Mouse (Mus musculus) heart, adult 2 months (tissue): Measurements from ENCODE around the gene Mptx1. TPM values are rescaled to one million over a fixed set of nuclear protein-coding genes. Genes with fewer than 3 reads are reported as not detected.
"Not testable (repeated sequence)": the region's sequence is repeated elsewhere in the genome, so short reads cannot be mapped to it uniquely, and the experiment has no call there.

ENCODE experiments used
- DNase-seq, 2 experiments: peaks; one replicate each; pipeline ENCODE4 v3.0.0; 2021
- H3K27ac ChIP-seq: fragments of 200-600 bp; 2 replicates; pipeline ENCODE4 v1.8.1; 2022
- H3K27me3 ChIP-seq: fragments of 200-500 bp; 2 replicates; pipeline ENCODE4 v1.6.1; 2012; ENCODE audit warnings: mild to moderate bottlenecking, low read length, inconsistent platforms, mixed read lengths; ENCODE audit not compliant: control insufficient read depth, insufficient read depth
- H3K36me3 ChIP-seq: fragments of 200-500 bp; 2 replicates; pipeline ENCODE4 v1.6.1; 2012; ENCODE audit warnings: low read length, inconsistent platforms; ENCODE audit not compliant: control insufficient read depth, insufficient read depth
- H3K4me1 ChIP-seq: fragments of 200-500 bp; 2 replicates; pipeline ENCODE4 v1.6.1; 2011; ENCODE audit warnings: low read length; ENCODE audit not compliant: control insufficient read depth, insufficient read depth
- H3K4me3 ChIP-seq: fragments of 200-600 bp; 2 replicates; pipeline ENCODE4 v1.8.1; 2022
- H3K79me2 ChIP-seq: fragments of 200-500 bp; replicated peaks from 2 replicates; pipeline ENCODE4 v1.6.1; 2012; ENCODE audit warnings: mild to moderate bottlenecking, inconsistent platforms, low read length, moderate library complexity, mixed read lengths; ENCODE audit not compliant: control insufficient read depth, insufficient read depth
- H3K9ac ChIP-seq: fragments of 200-500 bp; 2 replicates; pipeline ENCODE4 v1.6.1; 2012; ENCODE audit warnings: low read depth, mild to moderate bottlenecking, control low read depth, inconsistent platforms, low read length, mixed read lengths
- CTCF ChIP-seq: fragments of 200-600 bp; IDR thresholded peaks from 2 replicates; pipeline ENCODE4 v1.8.1; 2022; ENCODE audit warnings: antibody characterized with exemption, mild to moderate bottlenecking, moderate library complexity
- EP300 ChIP-seq: fragments of 200-500 bp; IDR thresholded peaks from 2 replicates; pipeline ENCODE4 v1.6.1; 2011; ENCODE audit warnings: low read depth, low read length, control low read depth; ENCODE audit not compliant: insufficient read depth
- POLR2A ChIP-seq: fragments of 200-500 bp; IDR thresholded peaks from 2 replicates; pipeline ENCODE4 v1.6.1; 2011; ENCODE audit warnings: mild to moderate bottlenecking, low read depth, low read length, control low read depth; ENCODE audit not compliant: insufficient read depth
- WGBS: fragments of 180-500 bp; shearing (Covaris S2); methylation state at CpG from one replicate; pipeline ENCODE4 v1.1.7; 2018; 5-methylcytosine and 5-hydroxymethylcytosine counted together
- intact Hi-C: fragments of 180-260 bp; cut with DNase I; formaldehyde crosslinking; loops from one replicate; pipeline ENCODE4 v1.15.1; 2025
- long read RNA-seq: library from polyadenylated mRNA; stranded (forward); transcript quantifications from one replicate; pipeline ENCODE4 v2.0.0, GENCODE M21; 2021
- polyA plus RNA-seq: library from polyadenylated mRNA; depleted of rRNA; stranded (reverse); fragments of >200 nt; gene quantifications from 2 replicates; pipeline ENCODE4 v1.2.3, GENCODE M21; 2012; rRNA removed
- total RNA-seq, 2 experiments: library from RNA; stranded (reverse); gene quantifications; 2 replicates each; pipeline ENCODE4 v1.2.3; 2021

Mptx1 gene
- total RNA-seq (not detected), polyA plus RNA-seq (not detected in 2 replicates)
- long read RNA-seq, result 0 reads

DNA sequence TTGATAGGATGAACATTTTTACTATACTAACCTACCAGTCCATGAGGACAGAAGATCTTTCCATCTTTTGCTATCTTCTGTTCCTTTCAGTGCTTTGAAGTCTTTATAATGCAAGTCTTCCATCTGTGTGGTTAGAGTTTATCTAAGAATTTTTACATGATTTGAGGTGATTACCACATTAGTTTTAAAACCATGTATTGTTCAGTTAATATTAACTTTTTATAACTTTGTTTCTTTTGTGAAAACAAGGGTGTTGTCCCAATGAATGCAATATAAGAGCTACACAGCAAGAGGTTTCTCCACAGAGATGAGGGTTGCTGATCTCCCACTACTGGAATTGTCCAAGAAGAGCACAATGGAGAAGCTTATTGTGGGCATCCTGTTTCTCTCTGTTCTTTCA is at the start of gene Mptx1:
TSS of gene Mptx1 (plus strand) at position 301 of the 400 bp plus-strand sequence.
- H3K4me1 ChIP-seq, result no peaks in the 10 kb centered on the region
- H3K9ac ChIP-seq, result no peak within 1 kb of the TSS
- intact Hi-C loops, result no loop called here
- no peaks in the 10 kb centered on the region for H3K79me2 ChIP-seq
- H3K27me3 ChIP-seq, result no peaks in the 10 kb centered on the region
- no peak within 1 kb of the TSS for H3K27ac ChIP-seq
- no peak for DNase-seq
- TF ChIP-seq POLR2A, result no peak
- TF ChIP-seq CTCF, result no peak
- TF ChIP-seq EP300, result no peak
- no peaks in the 10 kb centered on the region for H3K36me3 ChIP-seq
- H3K4me3 ChIP-seq, result no peak within 1 kb of the TSS

DNA sequence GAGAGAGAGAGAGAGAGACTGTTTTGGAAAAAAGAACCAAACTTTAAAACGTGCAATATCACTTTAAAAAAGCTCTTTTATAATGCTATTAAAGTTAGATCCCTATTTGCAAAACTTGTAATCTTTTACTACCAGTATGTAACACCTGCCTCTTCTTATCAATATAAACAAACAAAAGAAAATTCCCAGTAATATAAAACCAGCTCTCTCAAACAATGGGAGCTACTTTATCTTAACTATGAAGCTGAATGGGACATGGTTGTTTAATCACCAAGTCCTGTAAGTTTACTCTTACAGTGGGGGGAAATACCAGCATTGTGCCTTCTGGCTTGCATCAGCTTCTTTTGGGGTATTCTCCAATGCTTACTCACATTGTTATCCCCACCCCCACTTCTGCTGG is 27.2 kb upstream of the Mptx1 start:
- no peaks in the 10 kb centered on the region for H3K79me2 ChIP-seq
- no peaks in the 10 kb centered on the region for H3K36me3 ChIP-seq
- WGBS, result 32% methylated on average over 1 of the region's 1 CpGs
- DNase-seq, result no peak
- H3K4me3 ChIP-seq, result no peak overlapping the region
- H3K4me1 ChIP-seq, result no peaks in the 10 kb centered on the region
- intact Hi-C loops, result no loop called here
- TF ChIP-seq CTCF (no peak), POLR2A (no peak), EP300 (no peak)
- no peak overlapping the region for H3K27ac ChIP-seq
- no peaks in the 10 kb centered on the region for H3K27me3 ChIP-seq
- H3K9ac ChIP-seq, result no peak overlapping the region

DNA sequence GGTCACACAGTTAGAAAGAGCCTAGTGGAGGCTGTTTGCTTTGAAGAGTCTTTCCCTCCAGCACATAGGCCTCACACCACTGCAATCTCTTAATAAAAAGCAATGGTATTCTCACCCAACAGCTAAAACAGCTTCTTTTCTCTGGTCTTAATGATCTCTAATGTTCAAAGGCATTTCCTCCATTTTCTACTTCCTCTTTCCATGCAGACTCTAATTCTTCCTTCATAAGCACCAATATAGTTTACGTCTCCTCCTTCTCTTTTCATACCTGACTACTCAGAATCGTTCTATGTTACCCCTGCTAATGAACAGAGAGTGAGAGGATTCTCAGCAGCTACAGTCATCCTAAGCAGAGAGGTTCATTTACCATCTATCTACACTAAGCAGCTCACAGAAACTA is 13.0 kb upstream of the Mptx1 start:
- TF ChIP-seq POLR2A (no peak), EP300 (no peak), CTCF (no peak)
- no peak overlapping the region for H3K27ac ChIP-seq
- H3K4me1 ChIP-seq, result no peaks in the 10 kb centered on the region
- intact Hi-C loops, result loop anchor here (5.0 kb wide), 1 partner anchor 1025 kb away; no protein-coding TSS in a partner anchor
- no peaks in the 10 kb centered on the region for H3K27me3 ChIP-seq
- H3K79me2 ChIP-seq, result no peaks in the 10 kb centered on the region
- WGBS, result 63% methylated on average over 2 of the region's 2 CpGs
- H3K4me3 ChIP-seq, result no peak overlapping the region
- H3K36me3 ChIP-seq, result no peaks in the 10 kb centered on the region
- no peak overlapping the region for H3K9ac ChIP-seq
- no peak for DNase-seq

DNA sequence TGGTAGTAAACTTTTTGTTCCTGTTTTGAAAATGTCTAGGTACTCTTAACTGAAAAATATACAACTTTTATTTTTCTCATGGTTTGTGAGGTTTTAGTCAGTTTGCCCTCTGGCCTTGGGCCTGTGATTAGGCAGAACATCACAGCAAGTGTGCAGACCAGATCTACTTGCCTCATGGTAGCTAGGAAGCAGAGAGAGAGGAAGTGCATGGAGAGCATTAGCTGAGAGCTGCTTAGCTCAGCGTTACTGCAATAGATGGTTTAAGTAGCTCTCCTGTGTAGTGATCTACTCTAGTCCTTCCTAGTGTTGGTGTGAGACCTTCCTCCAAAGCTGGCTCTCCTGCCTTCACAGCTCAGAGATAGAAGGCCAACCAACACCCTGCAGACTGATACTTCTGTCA is 23.3 kb downstream of the Mptx1 start:
- H3K4me1 ChIP-seq, intact Hi-C loops: not testable (repeated sequence)
- WGBS, result 59% methylated on average over 1 of the region's 1 CpGs

DNA sequence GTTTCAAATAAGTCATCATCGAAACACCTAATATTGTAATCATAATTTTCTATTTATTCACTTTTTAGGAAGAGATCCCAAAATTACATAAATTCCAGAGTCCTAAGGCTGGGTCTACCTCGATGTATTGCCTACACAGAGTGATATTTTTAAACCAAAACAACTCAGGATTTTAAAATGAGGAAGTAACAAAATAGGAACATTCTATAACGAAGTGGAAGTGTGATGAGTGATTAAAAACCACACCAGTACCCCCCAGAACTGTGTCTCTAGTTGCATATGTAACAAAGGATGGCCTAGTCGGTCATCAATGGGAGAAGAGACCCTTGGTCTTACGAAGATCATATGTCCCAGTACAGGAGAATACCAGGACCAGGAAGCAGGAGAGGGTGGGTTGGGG is 24.3 kb downstream of the Mptx1 start:
- H3K79me2 ChIP-seq, result no peaks in the 10 kb centered on the region
- no peaks in the 10 kb centered on the region for H3K27me3 ChIP-seq
- no peak for DNase-seq
- no peak overlapping the region for H3K9ac ChIP-seq
- H3K4me1 ChIP-seq, result no peaks in the 10 kb centered on the region; the same call in 1 of the 2 replicates
- H3K27ac ChIP-seq, result no peak overlapping the region
- 65% methylated on average over 5 of the region's 5 CpGs for WGBS
- no peaks in the 10 kb centered on the region for H3K36me3 ChIP-seq
- no peak overlapping the region for H3K4me3 ChIP-seq
- TF ChIP-seq EP300 (no peak), CTCF (no peak), POLR2A (no peak)
- intact Hi-C loops, result no loop called here

More for the DNA sequence above, 23.3 kb downstream of the Mptx1 start:
- not testable (repeated sequence) for H3K79me2 ChIP-seq, DNase-seq, H3K36me3 ChIP-seq, H3K4me3 ChIP-seq, H3K9ac ChIP-seq, H3K27me3 ChIP-seq, H3K27ac ChIP-seq

DNA sequence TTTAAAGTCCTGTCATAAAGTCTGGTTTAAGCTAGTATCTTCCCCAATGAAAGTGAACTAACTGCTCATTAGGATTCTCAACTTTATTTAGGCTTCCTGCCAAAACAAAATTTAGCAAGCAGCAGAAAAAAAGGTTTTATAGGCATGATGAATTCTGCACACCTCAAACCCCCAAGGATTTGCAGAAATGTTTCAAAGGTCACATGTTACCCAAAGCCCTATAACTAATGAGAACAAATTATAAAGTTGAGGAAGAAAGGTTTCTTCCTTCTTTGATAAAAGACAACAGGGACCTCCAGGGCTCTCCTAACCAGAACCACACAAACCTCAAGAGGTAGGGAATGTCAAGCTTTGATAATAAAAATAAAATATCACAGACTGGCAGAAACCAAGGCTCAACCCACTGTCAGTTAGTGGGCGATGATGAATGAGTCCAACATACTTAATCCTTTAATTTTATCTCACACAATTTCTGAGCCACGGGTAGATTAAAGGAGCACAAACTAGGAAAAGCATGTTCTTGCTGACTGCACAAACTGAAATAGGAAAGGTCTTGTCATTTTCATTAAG is 34.6 kb downstream of the Mptx1 start, which contains the start of gene Olfr417:
TSS of gene Olfr417 (plus strand) at position 241 of the 570 bp plus-strand sequence.
- H3K36me3 ChIP-seq, result no peaks in the 10 kb centered on the region
- no peaks in the 10 kb centered on the region for H3K27me3 ChIP-seq
- no peak within 1 kb of the TSS for H3K9ac ChIP-seq
- intact Hi-C loops, result no loop called here
- no peak for DNase-seq
- no peaks in the 10 kb centered on the region for H3K4me1 ChIP-seq
- no peak for TF ChIP-seq POLR2A
- no peak for TF ChIP-seq CTCF
- H3K4me3 ChIP-seq, result no peak within 1 kb of the TSS
- WGBS, result 52% methylated on average over 2 of the region's 2 CpGs
- H3K79me2 ChIP-seq, result no peaks in the 10 kb centered on the region
- no peak within 1 kb of the TSS for H3K27ac ChIP-seq

DNA sequence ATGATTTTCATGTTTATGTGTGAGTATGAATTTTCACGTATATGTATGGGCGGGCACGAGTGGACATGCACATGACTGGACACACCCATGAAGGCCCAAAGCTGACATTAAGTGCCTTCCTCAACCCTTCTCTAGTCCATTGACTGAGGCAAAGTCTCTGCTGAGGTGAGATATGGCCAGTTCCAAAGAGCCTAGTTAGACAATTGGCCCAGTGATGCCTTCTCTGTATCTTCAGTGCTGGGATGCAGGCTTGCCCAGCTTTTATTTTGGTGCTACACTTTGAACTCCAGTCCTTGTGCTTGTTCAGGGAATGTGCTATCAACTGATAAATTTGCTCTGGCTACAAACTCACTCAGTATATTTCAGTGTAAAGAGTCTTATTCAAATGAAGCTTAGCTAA is 43.5 kb downstream of the Mptx1 start:
- Histone ChIP-seq H3K9ac (no peak overlapping the region), H3K36me3 (no peaks in the 10 kb centered on the region), H3K27ac (no peak overlapping the region), H3K4me3 (no peak overlapping the region), H3K79me2 (no peaks in the 10 kb centered on the region), H3K4me1 (no peaks in the 10 kb centered on the region), H3K27me3 (no peaks in the 10 kb centered on the region)
- no peak for DNase-seq
- WGBS, result 83% methylated on average over 3 of the region's 3 CpGs
- intact Hi-C loops, result no loop called here
- TF ChIP-seq POLR2A (no peak), EP300 (no peak), CTCF (no peak)

Other genes with a start within 250 kb of the Mptx1 start
- gene Olfr429, start 246.2 kb upstream of the Mptx1 start, total RNA-seq, result not detected
- gene Olfr429, start 246.2 kb upstream of the Mptx1 start, polyA plus RNA-seq, result not detected in 2 replicates
- gene Olfr427, start 233.6 kb upstream of the Mptx1 start, total RNA-seq, result not detected
- not detected in 2 replicates for gene Olfr427, start 233.6 kb upstream of the Mptx1 start, polyA plus RNA-seq
- not detected for gene Olfr231, start 209.4 kb upstream of the Mptx1 start, total RNA-seq
- not detected in 2 replicates for gene Olfr231, start 209.4 kb upstream of the Mptx1 start, polyA plus RNA-seq
- not detected for gene Olfr424, start 199.0 kb upstream of the Mptx1 start, total RNA-seq
- gene Olfr424, start 199.0 kb upstream of the Mptx1 start, polyA plus RNA-seq, result not detected in 2 replicates
- gene Olfr420, start 174.9 kb upstream of the Mptx1 start, total RNA-seq, result not detected
- not detected in 2 replicates for gene Olfr420, start 174.9 kb upstream of the Mptx1 start, polyA plus RNA-seq
- gene Spta1, start 157.7 kb upstream of the Mptx1 start, total RNA-seq, result 10 to 100 TPM in 1 of 2 experiments, 1 to 10 TPM in 1; 7.6 to 12.1 TPM
- 2.2 and 2.3 TPM in 2 replicates for gene Spta1, start 157.7 kb upstream of the Mptx1 start, polyA plus RNA-seq
- gene Olfr419, start 78.5 kb upstream of the Mptx1 start, total RNA-seq, result not detected
- gene Olfr419, start 78.5 kb upstream of the Mptx1 start, polyA plus RNA-seq, result not detected in 2 replicates
- not detected for gene Olfr417, start 34.6 kb downstream of the Mptx1 start, total RNA-seq
- gene Olfr417, start 34.6 kb downstream of the Mptx1 start, polyA plus RNA-seq, result not detected in 2 replicates
- gene Olfr248, start 60.5 kb downstream of the Mptx1 start, total RNA-seq, result not detected
- not detected in 2 replicates for gene Olfr248, start 60.5 kb downstream of the Mptx1 start, polyA plus RNA-seq
- gene Olfr414, start 93.5 kb downstream of the Mptx1 start, total RNA-seq, result not detected
- gene Olfr414, start 93.5 kb downstream of the Mptx1 start, polyA plus RNA-seq, result not detected in 2 replicates
- not detected for gene Olfr220, start 111.6 kb downstream of the Mptx1 start, total RNA-seq
- gene Olfr220, start 111.6 kb downstream of the Mptx1 start, polyA plus RNA-seq, result not detected in 2 replicates
- gene Fmn2, start 171.3 kb downstream of the Mptx1 start, total RNA-seq, result under 1 TPM; 0.21 to 0.41 TPM
- gene Fmn2, start 171.3 kb downstream of the Mptx1 start, polyA plus RNA-seq, result 0.03 and 0.06 TPM in 2 replicates